Mouse (Mus musculus) liver, embryonic 14.5 days (tissue): ENCODE data around the gene Ak1. TPM values are rescaled to one million over a fixed set of nuclear protein-coding genes. Genes with fewer than 3 reads are reported as not detected.
A peak's percentile ranks its signal among the peaks of the same experiment; 100 is the strongest.

Source experiments
- ATAC-seq: fragments of 200-750 bp; cut with Nextera tagmentation; 2 replicates; pipeline ENCODE4 v1.8.0; 2017; ENCODE audit warnings: moderate number of reproducible peaks, mild to moderate bottlenecking, moderate library complexity; ENCODE audit not compliant: insufficient read depth
- DNase-seq, 3 experiments: peaks; one replicate each; pipeline ENCODE4 v3.0.0-alpha.2; 2012 to 2013; ENCODE audit warnings: low read depth in 3 of 3, low spot score in 3 of 3
- H3K27ac ChIP-seq: fragments of 300-500 bp; sonication (generic); 2 replicates; pipeline ENCODE4 v1.5.1; 2014; ENCODE audit warnings: moderate library complexity, mild to moderate bottlenecking, control low read depth, inconsistent platforms
- H3K27me3 ChIP-seq: fragments of 300-500 bp; sonication (generic); 2 replicates; pipeline ENCODE4 v1.6.1; 2014; ENCODE audit warnings: mild to moderate bottlenecking, low read length, moderate library complexity; ENCODE audit not compliant: control insufficient read depth, insufficient read depth
- H3K36me3 ChIP-seq: fragments of 300-500 bp; sonication (generic); replicated peaks from 2 replicates; pipeline ENCODE4 v1.6.1; 2014; ENCODE audit warnings: low read depth; ENCODE audit not compliant: control insufficient read depth, insufficient read depth
- H3K4me1 ChIP-seq, 2 experiments: fragments of 200-500 bp in 1 of 2; fragments of 300-500 bp in 1 of 2; sonication (generic) in 1 of 2; replicated peaks; 2 replicates each; pipeline ENCODE4 v1.6.1; 2012 to 2014; ENCODE audit warnings: antibody characterized with exemption in 1 of 2, inconsistent platforms in 1 of 2, low read length in 1 of 2; ENCODE audit not compliant: control insufficient read depth in 2 of 2, insufficient read depth in 2 of 2
- H3K4me2 ChIP-seq: fragments of 300-500 bp; sonication (generic); 2 replicates; pipeline ENCODE4 v1.6.1; 2014; ENCODE audit warnings: low read depth, mild to moderate bottlenecking, control low read depth, moderate library complexity
- H3K4me3 ChIP-seq, 2 experiments: fragments of 200-500 bp in 1 of 2; fragments of 300-500 bp in 1 of 2; sonication (generic) in 1 of 2; 2 replicates each; pipeline ENCODE4 v1.5.1; 2012 to 2014; ENCODE audit warnings: low read depth in 2 of 2, low read length in 2 of 2, mild to moderate bottlenecking in 2 of 2, control low read depth in 1 of 2, inconsistent platforms in 1 of 2, moderate library complexity in 1 of 2; ENCODE audit not compliant: insufficient read depth in 1 of 2
- H3K9ac ChIP-seq: fragments of 300-500 bp; sonication (generic); replicated peaks from 2 replicates; pipeline ENCODE4 v1.6.1; 2014; ENCODE audit warnings: mild to moderate bottlenecking, control low read depth, moderate library complexity
- H3K9me3 ChIP-seq: fragments of 300-500 bp; sonication (generic); 2 replicates; pipeline ENCODE4 v1.6.1; 2016; ENCODE audit warnings: low read length, mixed read lengths; ENCODE audit not compliant: control insufficient read depth
- CTCF ChIP-seq: IDR thresholded peaks from 2 replicates; pipeline ENCODE4 v1.5.1; 2016; ENCODE audit warnings: antibody characterized with exemption, low read depth, control low read depth
- EP300 ChIP-seq: IDR thresholded peaks from 2 replicates; pipeline ENCODE4 v1.6.1; 2016; ENCODE audit warnings: antibody characterized with exemption, low read depth
- WGBS: fragments of 180-500 bp; shearing (Covaris S2); extraction: QIAGEN DNeasy Blood & Tissue Kit; methylation state at CpG from one replicate; pipeline ENCODE4 v1.1.7; 2014; ENCODE audit not compliant: insufficient replicate concordance; 5-methylcytosine and 5-hydroxymethylcytosine counted together
- polyA plus RNA-seq, 2 experiments: library from polyadenylated mRNA; depleted of rRNA in 1 of 2; stranded (reverse) in 1 of 2; unstranded in 1 of 2; fragments of >200 nt; fragmentation: Nextera tagmentation in 1 of 2; extraction: Ambion mirVana in 1 of 2; gene quantifications; 2 replicates each; pipeline versions ENCODE4 v1.2.1 to v1.2.3; 2012 to 2014

Gene Ak1
- polyA plus RNA-seq, 2 experiments, result 0.37 to 0.44 TPM

DNA sequence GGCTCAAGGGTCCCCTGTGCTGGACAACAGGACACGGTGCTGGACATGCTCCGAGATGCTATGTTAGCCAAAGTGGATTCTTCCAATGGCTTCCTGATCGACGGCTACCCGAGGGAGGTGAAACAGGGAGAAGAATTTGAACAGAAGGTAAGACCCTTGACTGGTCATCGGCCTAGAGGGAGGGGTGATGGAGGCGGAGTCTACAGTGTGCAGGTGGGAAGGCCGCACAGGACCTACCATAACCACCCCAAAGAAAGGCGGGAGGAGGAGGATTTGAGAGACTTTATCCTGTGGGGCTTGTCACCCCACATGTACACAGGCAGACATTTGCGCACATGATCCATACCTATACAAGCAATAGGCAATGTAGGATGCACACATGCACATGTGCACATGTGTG is 9.5 kb downstream of the Ak1 start:
- Histone ChIP-seq H3K4me2 (no peak overlapping the region), H3K4me1 (no peaks in the 10 kb centered on the region), H3K27ac (no peak overlapping the region), H3K4me3 (no peak overlapping the region), H3K9me3 (no peaks in the 10 kb centered on the region), H3K9ac (no peak overlapping the region), H3K27me3 (no peaks in the 10 kb centered on the region), H3K36me3 (no peaks in the 10 kb centered on the region)
- ATAC-seq, result no peak
- DNase-seq, result no peak
- no peak for TF ChIP-seq CTCF
- no peak for TF ChIP-seq EP300
- 75% methylated on average over 10 of the region's 10 CpGs for WGBS

DNA sequence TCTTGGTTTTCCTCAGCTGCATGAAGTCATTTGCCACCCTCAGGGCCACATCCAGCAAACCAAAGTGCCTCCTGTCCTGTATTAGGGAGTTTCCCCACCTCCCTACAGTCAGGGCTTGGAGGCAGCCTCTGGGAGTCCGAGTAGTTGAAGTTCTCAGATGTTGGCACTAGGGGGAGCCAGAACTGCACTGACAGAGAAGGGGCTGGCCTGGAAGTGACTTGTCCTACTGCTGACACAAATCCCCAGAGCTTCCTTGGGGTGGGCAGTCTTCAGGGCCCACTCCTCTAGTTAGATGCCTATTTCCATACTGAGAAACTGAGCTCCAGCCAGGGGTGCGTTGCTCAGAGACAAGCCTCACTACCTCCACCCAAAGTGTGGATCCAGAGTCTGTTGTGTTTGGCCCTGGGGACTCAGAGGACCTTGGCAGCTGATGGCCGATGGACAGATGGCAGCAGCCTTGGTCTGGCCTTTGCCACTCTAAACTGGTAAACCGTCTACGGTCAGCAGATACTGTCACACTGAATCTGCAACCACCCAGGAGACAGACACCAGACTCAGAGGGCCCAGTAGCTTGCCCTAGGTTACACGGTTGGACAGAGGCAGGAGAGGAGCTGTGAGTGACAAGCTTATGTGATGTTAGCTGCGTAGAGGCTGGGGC is 10.3 kb downstream of the Ak1 start:
- TF ChIP-seq CTCF (peak; percentile 96), EP300 (no peak)

DNA sequence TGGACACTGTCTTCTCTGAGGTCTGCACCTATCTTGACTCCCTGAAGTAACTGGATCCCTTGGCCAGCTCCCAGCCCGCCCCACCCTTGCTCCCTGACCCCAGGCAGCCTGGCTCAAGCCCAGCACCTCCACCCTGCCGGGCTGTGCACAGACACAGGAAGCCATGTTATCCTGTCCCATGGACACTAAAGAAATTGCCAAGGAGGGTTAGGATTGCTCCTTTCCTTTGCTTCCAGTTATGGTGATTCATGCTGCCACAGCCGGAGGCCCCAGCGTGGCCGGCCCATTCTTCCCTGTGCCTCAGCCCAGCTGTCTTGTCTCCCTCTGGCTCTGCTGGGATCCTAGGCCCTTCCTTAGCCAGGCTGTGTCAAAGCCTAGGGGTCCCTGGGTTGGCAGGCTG is 12.1 kb downstream of the Ak1 start:
- H3K27me3 ChIP-seq, result no peaks in the 10 kb centered on the region
- no peak overlapping the region for H3K4me3 ChIP-seq
- H3K27ac ChIP-seq, result no peak overlapping the region
- no peak for ATAC-seq
- no peak overlapping the region for H3K9ac ChIP-seq
- 65% methylated on average over 5 of the region's 5 CpGs for WGBS
- peaks cover 0 to 2% of the 10 kb centered on the region in 2 experiments; a peak in 1 of 4 replicates for H3K4me1 ChIP-seq
- no peaks in the 10 kb centered on the region for H3K36me3 ChIP-seq
- no peaks in the 10 kb centered on the region for H3K9me3 ChIP-seq
- no peak for TF ChIP-seq CTCF
- no peak for TF ChIP-seq EP300
- no peak overlapping the region for H3K4me2 ChIP-seq
- DNase-seq, result no peak

More for the DNA sequence above, 10.3 kb downstream of the Ak1 start:
- Histone ChIP-seq H3K9ac (no peak overlapping the region), H3K4me1 (no peaks in the 10 kb centered on the region), H3K4me2 (no peak overlapping the region), H3K27me3 (no peaks in the 10 kb centered on the region), H3K9me3 (no peaks in the 10 kb centered on the region), H3K27ac (no peak overlapping the region), H3K4me3 (no peak overlapping the region), H3K36me3 (no peaks in the 10 kb centered on the region)
- peak; percentile 57; the same call in 1 of the 2 replicates for ATAC-seq
- peak in 2 of 3 experiments; percentile 57 to 68 for DNase-seq
- 35% methylated on average over 7 of the region's 7 CpGs for WGBS

- Histone ChIP-seq H3K9me3 (no peaks in the 10 kb centered on the region), H3K4me1 (peaks cover 0 to 2% of the 10 kb centered on the region in 2 experiments; a peak in 1 of 4 replicates), H3K9ac (no peak overlapping the region), H3K4me2 (no peak overlapping the region), H3K36me3 (no peaks in the 10 kb centered on the region), H3K27ac (no peak overlapping the region), H3K4me3 (no peak overlapping the region), H3K27me3 (no peaks in the 10 kb centered on the region)
- DNase-seq, result no peak
- WGBS, result 68% methylated on average over 10 of the region's 10 CpGs
- TF ChIP-seq CTCF (no peak), EP300 (no peak)
- ATAC-seq, result no peak
Measured at GRCm38 (mm10) chr2:32634277-32635105, 12.9 kb downstream of the Ak1 start.

- Histone ChIP-seq H3K27me3 (no peaks in the 10 kb centered on the region), H3K36me3 (no peaks in the 10 kb centered on the region), H3K9ac (no peak overlapping the region), H3K4me2 (no peak overlapping the region), H3K9me3 (no peaks in the 10 kb centered on the region), H3K4me3 (no peak overlapping the region), H3K4me1 (peaks cover 0 to 2% of the 10 kb centered on the region in 2 experiments; a peak in 1 of 4 replicates), H3K27ac (no peak overlapping the region)
- WGBS, result 77% methylated on average over 7 of the region's 7 CpGs
- TF ChIP-seq CTCF, result no peak
- TF ChIP-seq EP300, result no peak
- DNase-seq, result no peak
- no peak for ATAC-seq
Measured at GRCm38 (mm10) chr2:32636617-32637016, 15.1 kb downstream of the Ak1 start.
